Mouse (Mus musculus): ENCODE measurements around the gene Hist1h3i.
"Not testable (repeated sequence)": the region's sequence is repeated elsewhere in the genome, so short reads cannot be mapped to it uniquely, and the experiment has no call there.

The Hist1h3i gene

GRCm38 (mm10) chr13:21783734-21784161, 578 bp upstream of the Hist1h3i start:
- in situ Hi-C loops (cut with MboI, MseI), result no loop called here

DNA sequence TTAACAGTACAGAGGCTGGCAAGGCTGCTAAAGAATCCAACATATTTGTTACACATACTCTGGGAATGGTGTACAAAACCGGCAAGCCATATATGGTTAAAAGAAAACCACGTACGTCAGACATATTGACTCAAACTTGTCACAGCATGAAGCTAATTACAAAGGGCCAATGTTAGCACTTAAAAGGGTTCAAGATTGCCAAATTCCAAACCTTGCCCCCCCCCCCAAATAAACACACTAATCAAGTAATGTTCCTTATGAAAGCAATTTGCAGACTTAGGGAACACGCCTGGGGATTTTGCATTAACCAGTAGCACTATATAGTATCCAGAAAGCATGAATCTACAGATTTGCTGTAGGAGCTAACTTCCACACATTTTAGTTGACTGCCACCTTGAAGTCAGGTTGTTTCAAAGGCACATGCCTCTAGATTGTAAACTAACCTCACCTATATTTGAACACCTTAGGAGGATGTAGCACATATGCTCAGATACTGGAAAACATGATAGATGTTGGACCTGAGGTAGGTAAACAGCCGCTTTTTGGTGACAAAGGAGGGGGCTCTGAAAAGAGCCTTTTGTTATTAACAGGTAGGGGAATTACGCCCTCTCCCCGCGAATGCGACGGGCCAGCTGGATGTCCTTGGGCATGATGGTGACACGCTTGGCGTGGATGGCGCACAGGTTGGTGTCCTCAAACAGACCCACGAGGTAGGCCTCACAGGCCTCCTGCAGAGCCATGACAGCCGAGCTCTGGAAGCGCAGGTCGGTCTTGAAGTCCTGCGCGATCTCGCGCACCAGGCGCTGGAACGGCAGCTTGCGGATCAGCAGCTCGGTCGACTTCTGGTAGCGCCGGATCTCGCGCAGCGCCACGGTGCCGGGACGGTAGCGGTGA, 562 bp downstream of the Hist1h3i start:
- in situ Hi-C loops (cut with MboI, MseI), result not testable (repeated sequence)

DNA sequence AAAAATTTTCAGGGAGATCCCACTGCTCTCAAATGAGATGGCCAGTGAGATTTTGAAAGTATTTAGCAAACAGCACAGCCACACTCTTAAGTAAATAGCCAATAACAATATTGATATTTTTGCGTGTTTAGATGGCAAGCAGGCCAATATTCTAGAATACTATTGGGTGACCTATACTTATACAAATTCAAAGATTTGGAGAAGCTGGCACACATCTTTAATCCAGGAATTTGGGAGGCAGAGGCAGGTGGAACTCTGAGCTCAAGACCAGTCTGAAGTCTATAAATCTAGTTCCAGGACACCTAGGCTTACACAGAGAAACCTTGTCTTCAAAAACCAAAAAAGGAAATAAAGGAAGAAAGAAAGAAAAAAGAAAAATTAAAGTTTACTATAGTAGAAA, 1.5 kb downstream of the Hist1h3i start:
- in situ Hi-C loops (cut with MboI, MseI), result no loop called here

DNA sequence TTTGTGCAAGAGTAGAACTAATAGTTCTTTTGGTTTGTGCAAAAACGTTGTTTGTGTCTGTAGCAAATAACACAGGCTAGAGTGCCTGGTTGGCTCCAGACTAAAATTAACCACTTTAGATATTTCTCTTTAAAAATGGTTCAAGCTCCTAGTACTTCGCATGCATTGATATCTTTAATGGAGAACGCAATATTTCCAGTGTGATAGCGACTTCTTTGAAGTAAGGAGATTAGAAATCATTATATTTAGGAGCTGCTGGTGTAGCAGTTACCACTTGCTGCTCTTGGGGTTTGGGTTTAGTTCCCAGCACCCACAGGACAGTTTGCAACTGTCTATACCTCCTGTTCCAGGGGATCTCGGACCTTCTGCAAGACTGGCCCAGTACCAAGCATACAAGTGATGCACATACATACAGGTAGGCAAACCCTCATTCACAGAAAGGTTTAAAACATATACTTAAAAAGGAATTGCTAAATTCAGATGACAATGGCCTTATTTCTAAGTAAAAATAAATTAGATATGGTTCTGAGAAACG, 2.1 kb downstream of the Hist1h3i start:
- in situ Hi-C loops (cut with MboI, MseI), result no loop called here

DNA sequence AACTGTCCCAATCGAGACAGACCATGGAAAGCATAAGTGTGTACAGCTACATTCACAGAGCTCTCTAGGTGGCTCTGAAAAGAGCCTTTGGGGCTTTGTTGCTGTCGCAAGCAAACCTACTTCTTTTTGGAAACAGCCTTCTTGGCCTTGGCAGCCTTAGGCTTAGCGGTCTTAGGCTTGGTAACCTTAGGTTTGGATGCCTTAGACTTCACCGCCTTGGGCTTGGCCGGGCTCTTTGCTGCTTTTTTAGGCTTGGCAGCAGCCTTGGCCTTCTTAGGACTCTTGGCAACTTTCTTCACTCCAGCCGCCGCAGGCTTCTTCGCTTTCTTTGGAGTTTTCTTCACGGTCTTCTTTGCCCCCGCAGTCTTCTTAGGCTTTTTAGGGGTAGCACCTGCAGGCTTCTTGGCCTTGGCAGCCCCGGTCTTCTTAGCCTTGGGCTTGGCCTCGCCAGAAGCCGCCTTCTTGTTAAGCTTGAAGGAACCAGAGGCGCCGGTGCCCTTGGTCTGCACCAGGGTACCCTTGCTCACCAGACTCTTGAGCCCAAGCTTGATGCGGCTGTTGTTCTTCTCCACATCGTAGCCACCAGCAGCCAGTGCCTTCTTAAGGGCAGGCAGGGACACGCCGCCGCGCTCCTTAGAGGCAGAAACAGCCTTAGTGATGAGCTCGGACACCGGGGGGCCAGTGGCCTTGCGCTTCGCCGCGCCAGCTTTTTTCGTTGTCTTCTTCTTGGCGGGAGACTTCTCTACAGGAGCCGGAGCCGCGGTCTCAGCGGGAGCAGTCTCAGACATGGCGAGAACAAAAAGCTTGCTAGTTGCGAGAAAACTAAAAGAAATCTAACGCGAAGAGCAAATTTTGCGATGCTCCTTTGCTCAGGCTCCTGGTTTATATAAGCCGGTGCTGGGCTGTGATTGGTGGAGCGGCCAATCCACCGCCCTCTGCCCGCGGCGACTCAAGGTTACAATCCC, 3.1 kb downstream of the Hist1h3i start, which contains the start of gene Hist1h1b:
Gene Hist1h1b (minus strand): TSS at position 859 of the 965 bp plus-strand sequence.
- in situ Hi-C loops (cut with MboI, MseI), result no loop called here

DNA sequence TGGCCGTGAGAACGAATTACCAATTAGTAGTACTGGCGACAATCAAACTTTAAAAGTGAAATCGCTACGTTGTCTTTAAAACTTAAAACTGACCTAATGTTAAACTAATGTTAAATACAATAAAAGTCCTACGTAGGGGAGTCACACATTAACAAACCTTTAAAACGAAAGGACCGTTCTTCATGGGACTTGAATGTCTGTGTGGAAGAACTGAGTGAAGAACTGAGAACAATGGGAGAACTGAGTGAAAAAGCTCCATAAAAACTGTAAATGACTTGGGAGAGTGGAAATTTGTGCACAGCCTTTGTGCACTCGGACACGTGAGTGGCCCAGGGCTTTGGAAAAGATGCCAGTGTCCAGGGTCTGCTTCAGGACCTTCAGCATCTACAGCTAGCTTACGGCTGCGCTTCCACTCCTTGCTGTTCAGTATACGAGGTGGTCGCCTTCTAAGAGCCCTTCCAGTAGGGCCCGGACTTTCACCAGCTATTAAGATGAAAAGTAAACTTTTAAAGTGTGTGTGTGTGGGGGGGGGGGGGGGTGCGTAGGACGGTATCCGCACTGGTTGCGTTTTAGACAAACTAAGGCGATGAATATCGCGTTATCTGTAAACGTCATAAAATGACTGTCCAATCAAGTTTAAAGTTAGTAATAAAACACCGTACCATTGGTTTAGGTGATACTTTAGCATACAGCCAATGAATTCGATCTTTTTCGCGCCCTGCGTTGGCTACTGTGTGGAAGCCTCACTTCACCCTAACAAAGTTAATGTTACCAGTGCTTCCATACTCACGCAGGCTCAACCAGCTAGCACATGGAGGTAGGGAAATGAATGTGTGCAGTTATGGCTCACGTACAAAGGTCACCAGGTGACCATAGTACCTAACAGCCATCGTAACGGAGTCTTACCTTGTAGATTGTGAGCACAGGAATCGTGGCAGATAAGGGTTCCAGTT, 4.1 kb downstream of the Hist1h3i start:
- in situ Hi-C loops (cut with MboI, MseI), result no loop called here

- in situ Hi-C loops (cut with MboI, MseI), result no loop called here
These were observed 27.5 kb downstream of the Hist1h3i start for GRCm38 (mm10) chr13:21755707-21756106.

- in situ Hi-C loops (cut with MboI, MseI), result not testable (repeated sequence)
These were observed 28.7 kb downstream of the Hist1h3i start for GRCm38 (mm10) chr13:21754294-21755001.

DNA sequence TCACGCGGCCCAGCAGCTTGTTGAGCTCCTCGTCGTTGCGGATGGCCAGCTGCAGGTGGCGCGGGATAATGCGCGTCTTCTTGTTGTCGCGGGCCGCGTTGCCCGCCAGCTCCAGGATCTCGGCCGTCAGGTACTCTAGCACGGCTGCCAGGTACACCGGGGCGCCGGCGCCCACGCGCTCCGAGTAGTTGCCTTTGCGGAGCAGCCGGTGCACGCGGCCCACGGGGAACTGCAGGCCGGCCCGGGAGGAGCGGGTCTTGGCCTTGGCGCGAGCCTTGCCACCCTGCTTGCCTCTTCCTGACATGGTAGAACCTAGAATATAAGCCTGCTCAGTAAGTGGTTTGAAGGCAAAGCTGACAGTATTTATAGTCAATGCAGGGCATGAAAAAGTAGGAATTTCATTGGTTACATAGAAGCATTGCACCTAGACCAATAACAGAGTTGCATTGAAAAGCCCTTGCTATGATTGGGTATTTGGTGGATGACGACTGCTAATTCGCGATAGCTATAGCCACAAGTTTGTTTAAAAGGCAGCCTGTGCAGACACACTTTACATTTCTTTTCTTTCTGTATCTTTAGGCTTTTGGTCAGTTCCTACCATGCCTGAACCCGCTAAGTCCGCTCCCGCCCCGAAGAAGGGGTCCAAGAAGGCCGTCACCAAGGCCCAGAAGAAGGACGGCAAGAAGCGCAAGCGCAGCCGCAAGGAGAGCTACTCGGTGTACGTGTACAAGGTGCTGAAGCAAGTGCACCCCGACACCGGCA, 29.5 kb downstream of the Hist1h3i start, which contains the start of the genes Hist1h2ak and Hist1h2bn:
Gene Hist1h2ak (minus strand): TSS at position 304 of the 762 bp plus-strand sequence.
Gene Hist1h2bn (plus strand): TSS at position 600 of the 762 bp plus-strand sequence.
- in situ Hi-C loops (cut with MboI, MseI), result not testable (repeated sequence)

- in situ Hi-C loops (cut with MboI, MseI), result no loop called here
These were observed 30.1 kb downstream of the Hist1h3i start for GRCm38 (mm10) chr13:21753051-21753523.

- in situ Hi-C loops (cut with MboI, MseI), result no loop called here
These were observed 30.8 kb downstream of the Hist1h3i start for GRCm38 (mm10) chr13:21752356-21752755.

- in situ Hi-C loops (cut with MboI, MseI), result no loop called here
These were observed 31.3 kb downstream of the Hist1h3i start for GRCm38 (mm10) chr13:21751827-21752226.

GRCm38 (mm10) chr13:21751417-21751816, 31.8 kb downstream of the Hist1h3i start:
- in situ Hi-C loops (cut with MboI, MseI), result no loop called here

DNA sequence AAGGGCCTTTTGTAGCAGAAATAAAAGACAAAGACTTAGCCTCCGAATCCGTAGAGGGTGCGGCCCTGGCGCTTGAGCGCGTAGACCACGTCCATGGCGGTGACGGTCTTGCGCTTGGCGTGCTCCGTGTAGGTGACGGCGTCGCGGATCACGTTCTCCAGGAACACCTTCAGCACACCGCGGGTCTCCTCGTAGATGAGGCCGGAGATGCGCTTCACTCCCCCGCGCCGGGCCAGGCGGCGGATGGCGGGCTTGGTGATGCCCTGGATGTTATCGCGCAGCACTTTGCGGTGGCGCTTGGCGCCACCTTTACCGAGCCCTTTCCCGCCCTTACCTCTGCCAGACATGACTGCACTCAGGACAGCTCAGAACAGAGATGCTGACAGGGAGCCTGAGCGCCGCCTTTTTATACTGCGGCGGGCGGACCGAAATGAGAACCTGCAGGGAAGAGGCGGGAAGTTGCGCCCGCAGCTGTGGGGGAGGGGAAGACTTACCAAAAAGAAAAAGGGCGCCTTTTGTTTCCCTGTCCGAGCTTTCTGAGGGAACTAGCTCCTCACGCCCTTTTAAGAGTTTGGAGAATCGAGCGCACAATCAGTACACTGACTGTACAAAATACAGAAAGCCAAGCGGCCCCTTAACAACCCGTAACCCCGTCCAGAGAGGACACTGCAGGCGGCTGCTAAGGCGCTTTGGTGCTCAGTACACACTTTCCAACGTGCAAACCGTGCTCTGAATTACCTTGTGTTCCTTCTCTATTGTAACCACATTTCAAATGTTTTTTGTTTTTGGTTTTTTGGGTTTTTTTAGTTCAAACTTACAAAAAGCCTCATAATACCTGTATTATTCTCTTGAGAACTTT, 32.8 kb downstream of the Hist1h3i start, which contains the start of gene Hist1h4k:
Gene Hist1h4k (minus strand): TSS at position 347 of the 859 bp plus-strand sequence.
- in situ Hi-C loops (cut with MboI, MseI), result not testable (repeated sequence)

DNA sequence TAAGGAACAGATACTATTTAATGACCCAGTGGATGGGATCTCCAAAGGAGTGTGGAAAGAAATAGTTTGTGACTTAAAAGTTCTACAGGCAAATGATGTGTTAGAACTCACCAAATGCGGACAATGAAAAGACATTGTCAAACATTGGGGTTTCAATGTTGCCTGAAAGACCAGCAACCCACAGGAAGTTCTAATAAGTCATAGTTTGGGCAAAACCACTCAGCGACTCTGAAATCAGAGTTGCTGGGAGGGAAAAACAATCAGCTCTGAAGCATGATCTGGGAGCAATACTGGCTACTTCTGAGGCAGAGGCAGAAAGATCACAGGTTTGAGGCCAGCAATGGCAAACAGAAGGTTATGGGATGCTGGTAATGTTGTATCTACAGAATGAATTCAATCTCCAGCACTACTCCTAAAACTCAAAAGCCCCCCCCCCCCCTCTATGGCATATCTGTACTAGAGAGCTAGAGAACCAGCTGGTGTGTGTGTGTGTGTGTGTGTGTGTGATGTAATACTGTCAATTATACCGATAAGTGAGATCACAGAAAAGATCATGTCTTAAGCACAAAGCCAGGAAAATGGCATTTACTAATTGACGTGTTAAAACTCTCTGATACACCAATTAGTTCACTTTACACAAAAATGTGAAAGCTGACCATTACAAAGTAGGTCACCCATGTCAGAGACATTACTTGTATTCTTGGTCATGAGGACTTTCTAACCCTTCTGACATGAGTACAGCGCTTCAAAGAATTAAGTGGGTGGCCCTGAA, 33.6 kb downstream of the Hist1h3i start:
- in situ Hi-C loops (cut with MboI, MseI), result loop anchor here (5.0 to 10.0 kb wide), 2 partner anchors 38 to 1405 kb away; partner anchors contain the start of genes Hist1h2an and Hist1h2bp

GRCm38 (mm10) chr13:21745006-21745405, 38.2 kb downstream of the Hist1h3i start:
- in situ Hi-C loops (cut with MboI, MseI), result loop anchor here (5.0 to 10.0 kb wide), 2 partner anchors 42 to 1400 kb away; partner anchors contain the start of genes Hist1h2an and Hist1h2bp
